Mouse (Mus musculus): ENCODE data around the gene Atxn10. TPM values are rescaled to one million over a fixed set of nuclear protein-coding genes. Genes with fewer than 3 reads are reported as not detected.
"Not testable (repeated sequence)": the region's sequence is repeated elsewhere in the genome, so short reads cannot be mapped to it uniquely, and the experiment has no call there.

Gene Atxn10
- polyA plus RNA-seq, 1 experiment from 2014 or later = 214 TPM

DNA sequence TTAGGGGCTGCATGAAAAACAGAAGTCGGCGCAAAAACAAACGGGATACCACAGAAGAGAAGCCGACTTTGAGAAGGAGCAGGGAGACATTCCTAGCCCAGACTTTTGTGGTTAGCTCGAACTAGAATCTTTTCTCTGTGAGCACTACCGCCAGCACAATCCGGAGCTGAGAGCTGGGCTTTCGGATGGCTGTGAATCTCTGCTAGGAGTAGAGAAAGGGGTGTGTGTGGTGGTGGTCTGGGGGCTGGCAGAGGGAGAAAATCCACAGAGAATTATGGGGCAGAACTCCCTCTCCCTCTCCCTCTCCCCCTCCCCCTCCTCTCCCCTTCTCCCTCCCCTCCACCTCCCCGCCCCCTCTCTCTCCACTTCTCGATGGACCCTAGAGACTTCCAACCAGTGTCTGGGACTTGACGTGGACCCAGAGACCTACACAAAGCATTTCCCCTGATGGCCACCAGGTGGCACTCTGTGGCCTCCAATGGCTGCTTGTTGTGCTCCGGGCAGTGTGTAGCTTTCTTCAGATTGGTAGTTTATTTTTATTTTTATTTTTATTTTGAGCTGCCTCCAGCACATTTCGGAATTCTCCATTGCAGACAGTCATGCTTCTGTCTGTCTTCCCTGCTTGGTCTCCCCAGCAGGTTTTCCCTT, 20.5 kb upstream of the Atxn10 start:
- 44% methylated on average over 11 of the region's 13 CpGs for WGBS

DNA sequence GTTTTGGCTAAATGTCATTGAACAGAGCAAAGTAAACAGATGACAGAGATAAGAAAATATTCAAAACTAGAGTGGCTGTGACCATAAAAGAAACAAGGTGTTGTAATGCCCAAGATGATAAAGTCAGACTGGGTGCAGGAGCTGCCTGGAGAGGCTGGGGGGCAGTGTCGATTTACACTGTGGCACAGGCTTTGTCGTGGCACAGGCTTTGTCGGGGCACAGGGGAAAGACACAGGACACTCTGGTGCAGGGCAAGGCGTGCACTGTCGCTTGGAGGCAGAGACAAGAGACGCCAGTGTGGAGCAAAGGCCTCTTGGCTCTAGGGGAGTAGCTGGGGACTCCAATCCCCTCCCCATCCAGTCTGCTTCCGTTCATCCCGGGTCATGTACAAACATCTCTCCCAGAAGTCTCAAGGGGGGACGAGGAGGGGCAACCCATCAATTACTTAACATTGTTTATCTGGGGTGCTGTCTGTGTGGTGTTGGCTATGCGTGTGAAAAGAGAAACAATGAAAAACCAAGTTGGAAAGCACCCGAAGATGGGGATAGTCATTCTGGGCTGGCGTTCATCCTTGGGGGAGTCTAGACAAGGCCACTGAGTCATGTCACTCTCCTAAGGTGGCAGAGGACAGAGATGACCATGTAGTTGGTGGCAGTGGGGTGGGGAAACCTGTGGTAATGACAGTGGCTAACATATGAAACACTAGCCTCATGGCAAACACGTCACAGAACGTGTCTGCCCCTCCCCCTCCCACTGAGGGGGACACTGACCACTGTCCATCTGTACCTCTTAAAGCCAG, 19.5 kb upstream of the Atxn10 start:
- Histone ChIP-seq H3K36me3 (no peaks in the 10 kb centered on the region), H3K4me3 (no peak overlapping the region), H3K4me1 (no peaks in the 10 kb centered on the region), H3K9me3 (no peaks in the 10 kb centered on the region), H3K4me2 (no peak overlapping the region), H3K9ac (no peak overlapping the region), H3K27me3 (replicated peaks) (peaks cover 44% of the 10 kb centered on the region), H3K27ac (replicated peaks) (no peak overlapping the region)
- ATAC-seq (ENCODE audit: extremely low read depth, insufficient number of reproducible peaks, low FRiP score, low TSS enrichment) = no peak
- 44% methylated on average over 14 of the region's 14 CpGs for WGBS

More for the DNA sequence above, 20.5 kb upstream of the Atxn10 start:
- H3K36me3 ChIP-seq = no peaks in the 10 kb centered on the region
- H3K4me3 ChIP-seq = no peak overlapping the region
- no peak overlapping the region for H3K9ac ChIP-seq
- H3K27me3 ChIP-seq (replicated peaks) = peaks cover 44% of the 10 kb centered on the region
- H3K9me3 ChIP-seq = no peaks in the 10 kb centered on the region
- H3K4me1 ChIP-seq = no peaks in the 10 kb centered on the region
- no peak overlapping the region for H3K27ac ChIP-seq (replicated peaks)
- no peak for ATAC-seq (ENCODE audit: extremely low read depth, insufficient number of reproducible peaks, low FRiP score, low TSS enrichment)
- no peak overlapping the region for H3K4me2 ChIP-seq

DNA sequence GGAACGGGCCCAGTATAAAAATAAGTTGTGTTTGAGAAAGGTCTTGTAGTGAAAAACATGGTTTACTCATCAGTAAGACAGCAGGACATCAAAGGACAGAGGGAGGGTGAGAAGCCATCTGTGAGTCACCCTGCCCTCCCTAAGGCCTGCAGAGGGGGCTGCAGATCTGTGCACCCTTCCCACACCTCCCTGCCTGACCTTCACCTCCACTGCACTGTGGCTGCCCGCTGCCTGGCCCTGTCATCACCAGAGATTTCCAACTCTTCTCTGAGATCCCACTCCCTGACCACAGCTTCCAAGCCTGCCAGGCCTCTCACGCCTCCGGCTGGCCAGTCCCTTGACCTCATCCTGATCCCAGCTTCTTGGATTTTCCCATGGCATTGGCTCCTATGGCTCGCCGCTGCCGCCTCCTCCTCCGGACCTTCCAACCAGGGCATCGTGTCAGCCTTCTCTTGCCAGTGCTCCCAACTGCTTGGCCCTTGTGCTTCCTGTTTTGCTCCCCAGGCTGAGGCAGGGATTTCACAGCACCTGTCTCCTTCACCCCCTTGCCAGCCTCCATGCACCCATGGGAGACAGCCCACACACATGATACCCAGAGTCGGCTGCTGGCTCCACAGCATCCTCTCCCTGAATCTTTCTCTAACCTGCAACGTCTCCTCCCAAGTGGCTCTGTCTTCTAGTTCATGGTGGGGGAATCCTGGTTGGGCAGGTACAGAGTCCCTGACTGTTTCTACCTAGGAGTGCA, 15.9 kb upstream of the Atxn10 start:
- Histone ChIP-seq H3K9ac (no peak overlapping the region), H3K27ac (replicated peaks) (no peak overlapping the region), H3K36me3 (no peaks in the 10 kb centered on the region), H3K4me1 (no peaks in the 10 kb centered on the region), H3K4me2 (no peak overlapping the region), H3K9me3 (no peaks in the 10 kb centered on the region), H3K27me3 (replicated peaks) (peaks cover 19% of the 10 kb centered on the region), H3K4me3 (no peak overlapping the region)
- 54% methylated on average over 11 of the region's 11 CpGs for WGBS
- no peak for ATAC-seq (ENCODE audit: extremely low read depth, insufficient number of reproducible peaks, low FRiP score, low TSS enrichment)

DNA sequence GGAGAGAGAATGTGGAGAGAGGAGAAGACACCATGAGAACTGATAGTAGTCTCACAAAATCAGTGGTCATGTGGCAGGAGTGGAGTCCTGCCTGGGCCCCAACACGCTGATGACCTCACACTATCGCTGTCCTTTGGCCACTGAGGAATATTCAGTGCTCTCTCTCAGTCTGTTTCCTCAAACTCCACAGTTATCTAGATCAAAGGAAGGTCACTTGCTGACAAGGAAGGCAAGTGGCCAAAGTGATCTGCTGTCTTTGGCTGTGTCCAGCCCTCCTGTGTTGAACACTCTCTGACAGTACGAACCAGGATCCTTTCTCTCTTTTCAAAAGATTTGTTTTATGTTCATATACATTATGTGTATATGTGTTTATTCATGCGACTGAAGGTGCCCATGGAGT, 12.8 kb upstream of the Atxn10 start:
- Histone ChIP-seq H3K4me1 (0 out of 2 replicates have a peak, but pooled peaks cover 2% of the 10 kb centered on the region), H3K9me3 (no peaks in the 10 kb centered on the region), H3K4me2 (no peak overlapping the region), H3K27ac (replicated peaks) (no peak overlapping the region), H3K27me3 (replicated peaks) (peaks cover 3% of the 10 kb centered on the region; the same call in 1 of the 2 replicates), H3K36me3 (no peaks in the 10 kb centered on the region), H3K9ac (no peak overlapping the region), H3K4me3 (no peak overlapping the region)
- WGBS = 78% methylated on average over 4 of the region's 4 CpGs
- no peak for ATAC-seq (ENCODE audit: extremely low read depth, insufficient number of reproducible peaks, low FRiP score, low TSS enrichment)

DNA sequence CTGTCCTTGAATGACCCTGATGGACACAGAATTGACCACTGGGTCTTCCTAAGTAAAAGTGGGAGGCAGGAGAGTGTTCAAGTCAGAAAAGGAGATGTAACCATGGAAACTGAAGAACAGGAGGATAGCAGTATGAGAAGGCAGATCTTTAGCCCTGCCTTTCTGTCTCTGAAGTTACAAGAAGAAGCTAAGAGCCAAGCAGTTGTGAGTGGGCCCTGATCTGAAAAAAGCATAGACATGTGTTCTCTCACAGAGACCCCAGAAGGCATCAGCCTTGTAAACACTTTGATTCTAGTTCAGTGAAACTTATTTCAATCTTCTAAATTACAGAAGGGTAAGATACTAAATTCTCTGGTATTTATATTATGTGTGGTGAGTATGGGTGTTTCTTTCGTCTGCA, 11.6 kb upstream of the Atxn10 start:
- Histone ChIP-seq H3K4me2 (no peak overlapping the region), H3K9ac (no peak overlapping the region), H3K36me3 (no peaks in the 10 kb centered on the region), H3K4me1 (0 out of 2 replicates have a peak, but pooled peaks cover 2% of the 10 kb centered on the region), H3K9me3 (no peaks in the 10 kb centered on the region), H3K4me3 (no peak overlapping the region), H3K27ac (replicated peaks) (no peak overlapping the region), H3K27me3 (replicated peaks) (0 out of 2 replicates have a peak, but pooled peaks cover 3% of the 10 kb centered on the region)
- ATAC-seq (ENCODE audit: extremely low read depth, insufficient number of reproducible peaks, low FRiP score, low TSS enrichment) = no peak
- WGBS = 90% methylated on average over 1 of the region's 1 CpGs

DNA sequence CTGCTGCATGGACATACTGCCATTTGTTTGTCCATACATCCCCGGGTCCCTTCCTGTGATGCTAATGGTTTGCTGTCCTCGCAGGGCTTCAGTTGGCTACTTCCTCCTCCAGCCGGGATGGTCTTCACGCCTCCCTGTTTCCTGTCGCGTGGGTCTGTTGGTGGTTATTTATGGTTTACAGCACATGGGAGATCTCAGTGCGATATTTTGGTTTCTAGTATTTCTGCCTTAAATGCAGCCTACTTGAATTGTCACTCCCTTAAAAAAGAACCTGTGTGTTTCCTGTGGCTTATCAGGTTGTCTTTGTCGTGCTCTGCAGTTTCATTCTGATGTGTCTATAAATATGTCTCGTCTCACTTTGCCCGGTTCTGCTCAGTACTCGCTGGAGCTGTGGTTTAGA, 8.2 kb upstream of the Atxn10 start:
- 0 out of 2 replicates have a peak, but pooled peaks cover 5% of the 10 kb centered on the region for H3K27me3 ChIP-seq (replicated peaks)
- no peak overlapping the region for H3K27ac ChIP-seq (replicated peaks)
- H3K4me2 ChIP-seq = peak overlapping the region; percentile 44
- no peaks in the 10 kb centered on the region for H3K36me3 ChIP-seq
- H3K9ac ChIP-seq = no peak overlapping the region; the same call in 1 of the 2 replicates
- 23% methylated on average over 11 of the region's 11 CpGs for WGBS
- no peak for ATAC-seq (ENCODE audit: extremely low read depth, insufficient number of reproducible peaks, low FRiP score, low TSS enrichment)
- 0 out of 2 replicates have a peak, but pooled peaks cover 2% of the 10 kb centered on the region for H3K4me1 ChIP-seq
- no peak overlapping the region for H3K4me3 ChIP-seq
- H3K9me3 ChIP-seq = no peaks in the 10 kb centered on the region

DNA sequence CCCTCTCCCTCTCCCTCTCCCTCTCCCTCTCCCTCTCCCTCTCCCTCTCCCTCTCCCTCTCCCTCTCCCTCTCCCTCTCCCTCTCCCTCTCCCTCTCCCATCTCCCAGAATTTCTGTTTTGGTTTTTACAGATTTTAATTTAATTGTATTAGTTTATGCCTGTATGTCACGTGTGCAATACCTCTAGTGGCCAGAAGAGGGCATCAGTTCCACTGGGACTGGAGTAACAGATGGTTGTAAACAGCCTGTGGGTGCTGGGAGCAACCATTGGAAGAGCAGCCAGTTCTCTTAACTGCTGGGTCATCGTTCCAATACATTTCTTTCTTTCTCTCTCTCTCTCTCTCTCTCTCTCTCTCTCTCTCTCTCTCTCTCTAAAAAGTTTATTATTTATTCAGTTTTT, 7.6 kb upstream of the Atxn10 start:
- H3K9ac ChIP-seq; H3K9me3 ChIP-seq; ATAC-seq (ENCODE audit: extremely low read depth, insufficient number of reproducible peaks, low FRiP score, low TSS enrichment); H3K4me3 ChIP-seq; H3K27me3 ChIP-seq (replicated peaks); H3K36me3 ChIP-seq; H3K4me1 ChIP-seq; H3K27ac ChIP-seq (replicated peaks); H3K4me2 ChIP-seq: not testable (repeated sequence)
- WGBS = 77% methylated on average over 2 of the region's 2 CpGs

DNA sequence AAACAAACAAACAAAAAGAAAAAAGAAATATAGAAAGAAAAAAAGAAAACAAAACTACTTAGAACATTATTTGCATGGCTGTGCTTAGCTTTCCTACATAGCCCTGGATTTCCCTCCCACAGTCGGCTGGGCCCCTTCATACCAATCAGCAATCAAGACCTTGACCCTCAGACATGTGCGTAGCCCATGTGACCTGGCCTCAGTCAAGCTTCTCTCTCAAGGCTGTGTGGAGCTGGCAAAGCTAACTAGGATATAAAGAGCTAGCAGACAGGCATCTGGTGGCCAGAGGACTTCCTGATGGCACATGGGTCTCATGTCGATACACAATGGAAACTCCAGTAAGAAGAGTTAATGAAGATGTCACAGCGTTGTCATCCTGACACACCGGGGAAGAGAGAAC, 6.9 kb upstream of the Atxn10 start:
- H3K9ac ChIP-seq = no peak overlapping the region
- no peaks in the 10 kb centered on the region for H3K36me3 ChIP-seq
- H3K4me3 ChIP-seq = no peak overlapping the region
- 0 out of 2 replicates have a peak, but pooled peaks cover 2% of the 10 kb centered on the region for H3K4me1 ChIP-seq
- H3K9me3 ChIP-seq = no peaks in the 10 kb centered on the region
- 85% methylated on average over 5 of the region's 5 CpGs for WGBS
- H3K27ac ChIP-seq (replicated peaks) = no peak overlapping the region
- no peak overlapping the region for H3K4me2 ChIP-seq
- ATAC-seq (ENCODE audit: extremely low read depth, insufficient number of reproducible peaks, low FRiP score, low TSS enrichment) = no peak
- H3K27me3 ChIP-seq (replicated peaks) = 0 out of 2 replicates have a peak, but pooled peaks cover 5% of the 10 kb centered on the region

DNA sequence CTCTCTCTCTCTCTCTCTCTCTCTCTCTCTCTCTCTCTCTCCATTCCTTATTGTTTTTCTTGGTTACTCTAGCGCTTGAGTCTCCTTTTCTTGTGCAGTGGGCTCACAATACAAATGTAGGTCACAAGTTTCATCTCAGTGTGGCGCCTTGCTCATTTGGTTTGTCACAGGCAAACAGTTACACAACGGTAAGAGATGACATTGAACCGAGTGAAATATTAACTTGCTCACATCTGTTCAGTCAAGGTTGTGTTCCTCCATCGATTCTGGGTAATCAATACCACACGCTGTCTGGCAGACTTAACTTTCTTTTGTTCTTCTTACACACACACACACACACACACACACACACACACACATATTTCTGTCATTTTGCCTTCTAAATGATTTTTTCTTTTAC, 6.0 kb upstream of the Atxn10 start:
- no peak for ATAC-seq (ENCODE audit: extremely low read depth, insufficient number of reproducible peaks, low FRiP score, low TSS enrichment)
- 85% methylated on average over 6 of the region's 6 CpGs for WGBS
- no peak overlapping the region for H3K27ac ChIP-seq (replicated peaks)

DNA sequence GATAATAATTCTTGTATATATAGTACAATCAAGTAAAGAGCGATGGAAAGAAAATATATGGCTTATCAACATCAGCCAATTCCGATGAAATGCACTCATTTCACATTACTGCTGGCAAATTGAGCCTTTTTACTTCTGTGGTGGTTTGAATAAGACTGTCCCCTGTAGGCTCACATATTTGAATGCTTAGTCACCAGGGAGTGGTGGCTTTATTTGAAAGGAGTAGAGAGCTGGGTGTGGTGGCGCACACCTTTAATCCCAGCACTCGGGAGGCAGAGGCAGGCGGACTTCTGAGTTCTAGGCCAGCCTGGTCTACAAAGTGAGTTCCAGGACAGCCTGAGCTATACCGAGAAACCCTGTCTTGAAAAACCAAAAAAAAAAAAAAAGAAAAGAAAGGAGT, 2.5 kb upstream of the Atxn10 start:
- H3K9me3 ChIP-seq; H3K27me3 ChIP-seq (replicated peaks); H3K9ac ChIP-seq; H3K4me2 ChIP-seq; H3K36me3 ChIP-seq; H3K27ac ChIP-seq (replicated peaks); H3K4me3 ChIP-seq; ATAC-seq (ENCODE audit: extremely low read depth, insufficient number of reproducible peaks, low FRiP score, low TSS enrichment): not testable (repeated sequence)
- 85% methylated on average over 6 of the region's 6 CpGs for WGBS
- peaks cover 15% of the 10 kb centered on the region for H3K4me1 ChIP-seq

More for the DNA sequence above, 6.0 kb upstream of the Atxn10 start:
- H3K27me3 ChIP-seq (replicated peaks) = 0 out of 2 replicates have a peak, but pooled peaks cover 5% of the 10 kb centered on the region
- no peaks in the 10 kb centered on the region for H3K9me3 ChIP-seq
- no peak overlapping the region for H3K4me3 ChIP-seq
- no peaks in the 10 kb centered on the region for H3K36me3 ChIP-seq
- H3K4me1 ChIP-seq = 0 out of 2 replicates have a peak, but pooled peaks cover 2% of the 10 kb centered on the region
- no peak overlapping the region for H3K9ac ChIP-seq
- H3K4me2 ChIP-seq = no peak overlapping the region

DNA sequence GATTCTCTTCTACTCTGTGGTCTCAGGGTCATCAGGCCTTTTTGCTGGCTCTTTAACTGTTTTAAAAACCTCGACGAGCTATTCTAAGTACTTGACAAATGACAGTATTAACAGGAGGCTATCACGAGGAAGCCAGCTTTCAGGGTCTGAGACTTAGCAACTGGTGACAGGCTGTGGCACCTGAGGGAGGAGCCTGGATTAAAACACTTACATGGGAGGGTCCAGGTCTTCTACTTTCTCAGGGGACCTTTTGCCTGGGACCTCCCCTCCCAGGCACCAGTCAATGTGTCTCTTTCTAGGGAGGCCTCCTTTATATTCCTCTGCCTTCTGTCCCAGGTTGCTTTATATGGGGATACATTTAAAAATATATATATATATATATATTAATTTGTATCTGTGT, 1.8 kb upstream of the Atxn10 start:
- H3K4me2 ChIP-seq = no peak overlapping the region
- H3K4me1 ChIP-seq = peaks cover 17% of the 10 kb centered on the region
- H3K36me3 ChIP-seq = peaks cover 4% of the 10 kb centered on the region; the same call in 1 of the 2 replicates
- no peak for ATAC-seq (ENCODE audit: extremely low read depth, insufficient number of reproducible peaks, low FRiP score, low TSS enrichment)
- no peak overlapping the region for H3K4me3 ChIP-seq
- WGBS = 38% methylated on average over 3 of the region's 3 CpGs
- H3K27me3 ChIP-seq (replicated peaks) = 0 out of 2 replicates have a peak, but pooled peaks cover 4% of the 10 kb centered on the region
- H3K27ac ChIP-seq (replicated peaks) = no peak overlapping the region
- no peaks in the 10 kb centered on the region for H3K9me3 ChIP-seq
- H3K9ac ChIP-seq = no peak overlapping the region
